Mouse (Mus musculus): ENCODE data around the gene Ankrd11.

DNA sequence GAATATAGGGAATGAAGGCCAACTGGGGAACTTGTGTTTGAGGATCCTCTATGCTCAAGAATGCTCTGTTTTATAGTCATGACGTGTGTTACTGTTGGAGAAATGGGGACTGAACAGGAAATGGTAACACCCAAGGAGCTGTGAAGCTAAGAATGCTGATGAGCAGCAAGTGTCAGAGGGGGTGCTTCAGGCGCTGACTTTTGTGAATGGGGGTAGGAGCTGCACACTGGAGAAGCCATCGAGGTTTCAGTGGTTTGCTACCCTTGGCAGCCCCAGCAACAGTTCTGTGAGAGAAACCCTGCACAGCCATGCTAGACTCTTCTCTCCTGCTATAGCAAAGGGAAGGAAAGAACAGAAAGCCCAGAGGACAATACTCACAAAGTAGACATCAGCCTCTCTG is 129.9 kb downstream of the Ankrd11 start:
- no peak for TF ChIP-seq CTCF (IDR thresholded peaks at IDR 0.05; ENCODE audit: extremely low read depth, insufficient read depth, low read length)
- no peak for TF ChIP-seq POLR2A (IDR thresholded peaks at IDR 0.05; ENCODE audit: extremely low read depth, insufficient read depth, low read length)

Data from cortical plate, adult 2 months (tissue).